Mouse (Mus musculus): ENCODE measurements around the gene 6030452D12Rik.

GRCm38 (mm10) chr8:106528596-106529249 is 28.4 kb downstream of the 6030452D12Rik start:
- TF ChIP-seq GATA1 (IDR thresholded peaks at IDR 0.05; ENCODE audit: low read length): no peak
- TF ChIP-seq TAL1 (IDR thresholded peaks at IDR 0.05; ENCODE audit: low read length): no peak

Data from erythroblast, embryonic 14.5 days (primary cell).